Mouse (Mus musculus): Measurements from ENCODE around the gene Btbd18. TPM values are rescaled to one million over a fixed set of nuclear protein-coding genes. Genes with fewer than 3 reads are reported as not detected.
"Not testable (repeated sequence)": the region's sequence is repeated elsewhere in the genome, so short reads cannot be mapped to it uniquely, and the experiment has no call there.

The Btbd18 gene
- polyA plus RNA-seq, 1 experiment from 2014 or later, result 0.25 TPM

DNA sequence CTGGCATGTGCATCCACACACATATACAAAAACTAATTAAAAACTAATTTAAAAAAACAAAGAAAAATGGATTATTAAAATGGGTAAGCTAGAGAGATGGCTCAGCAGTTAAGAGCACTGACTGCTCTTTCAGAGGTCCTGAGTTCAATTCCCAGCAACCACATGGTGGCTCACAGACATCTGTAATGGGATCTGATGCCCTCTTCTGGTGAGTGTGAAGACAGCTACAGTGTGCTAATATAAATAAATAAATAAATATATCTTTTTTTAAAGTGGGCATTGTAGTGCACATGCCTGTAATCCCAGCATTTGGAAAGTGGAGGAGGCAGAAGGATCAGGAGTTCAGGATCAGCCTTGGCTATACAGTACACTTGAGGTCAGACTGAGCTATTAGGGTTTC, 5.5 kb upstream of the Btbd18 start:
- H3K27ac ChIP-seq, result no peak overlapping the region
- H3K9me3 ChIP-seq, result no peaks in the 10 kb centered on the region
- no peak for DNase-seq (ENCODE audit: low spot score)
- H3K36me3 ChIP-seq, result no peaks in the 10 kb centered on the region
- no peaks in the 10 kb centered on the region for H3K27me3 ChIP-seq (ENCODE audit: insufficient read depth, poor library complexity, severe bottlenecking)
- H3K4me1 ChIP-seq (replicated peaks), result peaks cover 11% of the 10 kb centered on the region
- H3K4me3 ChIP-seq, result no peak overlapping the region

DNA sequence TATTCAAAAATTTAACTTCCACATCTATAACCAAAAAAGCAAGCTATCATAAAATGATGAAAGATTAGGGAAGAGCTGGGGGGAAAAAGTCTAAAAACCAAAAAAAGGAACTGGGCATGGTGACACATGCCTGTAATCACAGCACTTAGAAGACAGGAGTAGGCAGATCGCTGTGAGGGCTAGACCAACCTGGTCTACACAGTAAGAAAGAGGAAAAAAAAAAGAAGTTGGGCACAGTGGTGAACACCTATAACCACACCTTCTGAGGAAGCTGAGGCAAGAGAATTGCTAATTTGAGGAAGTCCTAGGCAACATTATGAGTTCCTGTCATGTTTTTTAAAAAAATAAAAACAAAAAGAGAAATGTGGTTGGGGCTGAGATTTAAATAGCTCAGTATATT, 3.0 kb upstream of the Btbd18 start:
- Histone ChIP-seq H3K4me1 (replicated peaks) (no peaks in the 10 kb centered on the region), H3K27ac (no peak overlapping the region), H3K9me3 (0 out of 2 replicates have a peak, but pooled peaks cover 4% of the 10 kb centered on the region), H3K4me3 (no peak overlapping the region), H3K27me3 (ENCODE audit: insufficient read depth, poor library complexity, severe bottlenecking) (no peaks in the 10 kb centered on the region), H3K36me3 (no peaks in the 10 kb centered on the region)
- no peak for DNase-seq (ENCODE audit: low spot score)
- 80% methylated on average over 1 of the region's 1 CpGs for whole genome bisulfite sequencing

DNA sequence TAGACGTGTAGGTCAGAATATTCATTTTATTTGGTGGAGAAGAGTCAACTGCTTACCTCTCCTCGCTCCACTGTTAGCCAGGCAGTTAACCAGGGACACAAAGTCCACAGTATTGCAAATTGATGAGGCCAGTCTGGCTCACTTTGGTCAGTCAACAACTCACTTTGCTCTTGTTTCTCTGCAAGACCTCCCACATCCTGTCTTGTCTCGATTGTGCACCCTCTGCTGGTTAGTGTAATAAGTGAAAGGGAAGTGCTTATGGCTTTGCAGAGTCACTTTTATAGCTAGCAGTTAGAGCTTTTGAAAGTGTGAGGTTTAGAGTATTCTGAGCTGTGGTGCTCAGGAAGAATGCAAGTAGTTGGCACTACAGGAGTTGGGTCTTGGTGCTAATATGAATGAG, 1.4 kb downstream of the Btbd18 start:
- DNase-seq (ENCODE audit: low spot score), result no peak
- Histone ChIP-seq H3K27me3 (ENCODE audit: insufficient read depth, poor library complexity, severe bottlenecking) (no peaks in the 10 kb centered on the region), H3K27ac (no peak overlapping the region), H3K4me3 (no peak overlapping the region), H3K4me1 (replicated peaks) (no peaks in the 10 kb centered on the region), H3K9me3 (0 out of 2 replicates have a peak, but pooled peaks cover 4% of the 10 kb centered on the region), H3K36me3 (no peaks in the 10 kb centered on the region)
- 71% methylated on average over 3 of the region's 3 CpGs for WGBS

DNA sequence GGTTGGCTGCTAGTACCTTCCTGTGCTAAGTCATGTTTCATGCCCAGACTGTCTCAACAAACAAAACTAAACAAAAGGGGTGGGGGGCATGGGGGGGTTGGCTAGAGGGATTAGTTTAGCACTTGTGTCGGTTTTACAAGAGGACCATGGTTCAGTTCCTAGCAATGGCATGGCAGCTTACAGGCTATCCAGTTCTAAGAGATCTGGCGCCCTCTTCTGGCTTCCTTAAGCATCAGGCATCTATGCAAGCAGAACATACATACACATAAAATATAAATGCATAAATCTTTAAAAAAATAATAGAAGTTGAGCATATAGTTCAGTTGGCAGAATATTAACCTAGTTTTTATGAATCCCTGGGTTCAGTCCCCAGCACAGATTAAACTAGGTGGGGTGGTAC, 4.0 kb downstream of the Btbd18 start:
- Histone ChIP-seq H3K36me3 (peaks cover 9% of the 10 kb centered on the region), H3K4me3 (no peak overlapping the region), H3K4me1 (replicated peaks) (no peaks in the 10 kb centered on the region), H3K27me3 (ENCODE audit: insufficient read depth, poor library complexity, severe bottlenecking) (no peaks in the 10 kb centered on the region), H3K9me3 (0 out of 2 replicates have a peak, but pooled peaks cover 4% of the 10 kb centered on the region), H3K27ac (no peak overlapping the region)
- WGBS, result 26% methylated on average over 2 of the region's 2 CpGs
- peak; percentile 34 for DNase-seq (ENCODE audit: low spot score)

DNA sequence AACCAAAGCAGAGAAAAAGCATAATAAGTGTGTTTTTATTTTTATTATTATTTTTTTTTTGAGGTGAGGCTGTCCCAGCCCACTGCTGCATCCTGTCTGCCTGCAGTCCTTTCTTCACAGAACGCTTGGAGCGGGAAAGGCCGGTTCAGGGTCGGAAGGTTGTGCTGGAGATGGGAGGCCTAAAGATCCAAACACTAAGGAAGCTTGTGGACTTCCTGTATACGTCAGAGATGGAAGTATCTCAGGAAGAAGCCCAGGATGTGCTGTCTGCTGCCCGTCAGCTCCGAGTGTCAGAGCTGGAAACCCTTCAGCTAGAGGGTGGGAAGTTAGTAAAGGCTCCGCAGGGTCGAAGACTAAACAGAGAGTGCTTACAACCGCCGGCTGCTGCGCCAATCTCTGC, 7.2 kb downstream of the Btbd18 start:
- 72% methylated on average over 12 of the region's 12 CpGs for WGBS
- H3K4me1 ChIP-seq (replicated peaks), result peaks cover 10% of the 10 kb centered on the region
- peak overlapping the region; percentile 29; the same call in 1 of the 2 replicates for H3K27ac ChIP-seq
- H3K36me3 ChIP-seq, result peaks cover 26% of the 10 kb centered on the region
- H3K4me3 ChIP-seq, result no peak overlapping the region
- no peak for DNase-seq (ENCODE audit: low spot score)
- no peaks in the 10 kb centered on the region for H3K27me3 ChIP-seq (ENCODE audit: insufficient read depth, poor library complexity, severe bottlenecking)
- H3K9me3 ChIP-seq, result no peaks in the 10 kb centered on the region

DNA sequence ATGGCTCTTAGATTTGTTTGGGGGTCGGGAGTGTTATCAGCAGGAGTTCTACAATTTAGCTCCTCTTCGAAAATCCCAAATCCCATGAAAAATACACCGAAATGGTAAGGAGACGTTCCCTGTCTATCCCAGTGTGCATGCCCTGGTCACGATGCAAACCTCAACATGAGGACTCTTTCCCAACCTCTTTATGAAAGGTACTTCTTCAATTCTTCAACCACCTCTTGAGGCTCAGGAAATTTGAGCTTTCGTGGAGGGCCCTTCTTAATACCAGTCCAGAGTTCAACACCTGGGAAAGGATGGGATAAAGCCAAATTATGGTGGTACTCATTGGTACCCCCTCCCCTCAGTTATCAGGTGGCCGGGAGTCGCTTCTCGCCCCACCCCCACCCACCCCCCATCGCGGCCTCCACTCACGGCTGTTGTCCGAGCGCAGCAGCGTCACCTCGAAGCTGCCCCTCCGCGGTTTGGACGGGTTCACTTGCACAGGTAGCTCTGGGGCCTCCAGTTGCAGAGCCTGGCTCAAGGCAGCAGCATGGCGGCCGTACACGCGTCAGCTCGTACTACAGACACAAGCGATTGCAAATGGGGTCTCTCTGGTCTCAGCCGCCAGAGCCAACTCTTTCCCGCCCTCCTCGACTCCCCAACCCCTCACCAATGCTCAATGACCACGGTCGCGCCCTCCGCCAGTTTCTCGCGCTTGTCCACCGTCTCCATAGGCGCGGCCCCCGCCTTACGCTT, 11.1 kb downstream of the Btbd18 start:
- 3% methylated on average over 39 of the region's 39 CpGs for WGBS

DNA sequence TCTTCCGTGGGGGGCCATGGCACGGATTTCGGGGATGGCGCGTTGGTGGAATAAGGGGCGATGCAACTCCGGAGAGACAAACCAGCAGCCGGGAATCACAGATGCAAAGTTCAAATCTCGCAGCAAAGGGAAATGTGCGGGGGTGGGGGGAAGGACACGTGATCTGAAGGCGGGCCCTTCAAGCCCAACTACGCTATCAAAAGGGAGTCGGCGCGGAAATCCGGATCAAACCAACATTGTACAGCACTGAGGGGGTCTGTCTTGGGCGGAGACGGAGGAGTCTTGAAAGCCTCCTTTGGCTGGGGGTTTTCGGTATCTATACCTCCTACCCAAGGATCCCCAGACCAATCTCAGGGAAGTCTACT, 11.7 kb downstream of the Btbd18 start, which contains the start of gene Selenoh:
Selenoh (minus strand) TSS at position 202 of the 365 bp plus-strand sequence.
- H3K4me3 ChIP-seq, result peak within 1 kb of the TSS; percentile 94
- no peaks in the 10 kb centered on the region for H3K27me3 ChIP-seq (ENCODE audit: insufficient read depth, poor library complexity, severe bottlenecking)
- no peaks in the 10 kb centered on the region for H3K9me3 ChIP-seq
- DNase-seq (ENCODE audit: low spot score), result peak; percentile 94
- peaks cover 58% of the 10 kb centered on the region for H3K36me3 ChIP-seq
- peak within 1 kb of the TSS; percentile 99 for H3K27ac ChIP-seq
- H3K4me1 ChIP-seq (replicated peaks), result peaks cover 10% of the 10 kb centered on the region
- under 1% methylated on average over 20 of the region's 20 CpGs for WGBS

More for the DNA sequence above, 11.1 kb downstream of the Btbd18 start:
- no peak for DNase-seq (ENCODE audit: low spot score)
- Histone ChIP-seq H3K36me3 (peaks cover 53% of the 10 kb centered on the region), H3K27me3 (ENCODE audit: insufficient read depth, poor library complexity, severe bottlenecking) (no peaks in the 10 kb centered on the region), H3K4me3 (peak overlapping the region; percentile 94), H3K27ac (peak overlapping the region; percentile 99), H3K9me3 (no peaks in the 10 kb centered on the region), H3K4me1 (replicated peaks) (peaks cover 10% of the 10 kb centered on the region)

DNA sequence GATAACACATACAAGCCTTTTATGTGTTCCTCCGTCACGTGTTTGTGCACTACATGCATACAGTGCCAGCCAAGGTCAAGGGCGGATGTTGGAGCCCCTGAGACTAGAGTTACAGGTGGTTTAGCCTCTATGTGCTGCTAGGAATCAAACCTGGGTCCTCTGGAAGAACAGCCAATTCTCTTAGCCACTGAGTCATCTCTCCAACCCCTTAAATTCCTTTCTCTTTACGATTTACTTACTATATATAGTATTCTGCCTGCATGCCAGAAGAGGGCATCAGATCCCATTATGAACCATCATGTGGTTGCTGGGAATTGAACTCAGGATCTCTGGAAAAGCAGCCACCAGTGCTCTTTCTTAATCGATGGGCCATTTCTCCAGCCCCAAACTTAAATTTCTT, 12.7 kb downstream of the Btbd18 start:
- H3K27ac ChIP-seq, result peak overlapping the region; percentile 99; the same call in 1 of the 2 replicates
- H3K4me3 ChIP-seq; H3K27me3 ChIP-seq (ENCODE audit: insufficient read depth, poor library complexity, severe bottlenecking); H3K9me3 ChIP-seq; DNase-seq (ENCODE audit: low spot score): not testable (repeated sequence)
- H3K4me1 ChIP-seq (replicated peaks), result peaks cover 15% of the 10 kb centered on the region
- WGBS, result 76% methylated on average over 4 of the region's 5 CpGs
- peaks cover 67% of the 10 kb centered on the region for H3K36me3 ChIP-seq

DNA sequence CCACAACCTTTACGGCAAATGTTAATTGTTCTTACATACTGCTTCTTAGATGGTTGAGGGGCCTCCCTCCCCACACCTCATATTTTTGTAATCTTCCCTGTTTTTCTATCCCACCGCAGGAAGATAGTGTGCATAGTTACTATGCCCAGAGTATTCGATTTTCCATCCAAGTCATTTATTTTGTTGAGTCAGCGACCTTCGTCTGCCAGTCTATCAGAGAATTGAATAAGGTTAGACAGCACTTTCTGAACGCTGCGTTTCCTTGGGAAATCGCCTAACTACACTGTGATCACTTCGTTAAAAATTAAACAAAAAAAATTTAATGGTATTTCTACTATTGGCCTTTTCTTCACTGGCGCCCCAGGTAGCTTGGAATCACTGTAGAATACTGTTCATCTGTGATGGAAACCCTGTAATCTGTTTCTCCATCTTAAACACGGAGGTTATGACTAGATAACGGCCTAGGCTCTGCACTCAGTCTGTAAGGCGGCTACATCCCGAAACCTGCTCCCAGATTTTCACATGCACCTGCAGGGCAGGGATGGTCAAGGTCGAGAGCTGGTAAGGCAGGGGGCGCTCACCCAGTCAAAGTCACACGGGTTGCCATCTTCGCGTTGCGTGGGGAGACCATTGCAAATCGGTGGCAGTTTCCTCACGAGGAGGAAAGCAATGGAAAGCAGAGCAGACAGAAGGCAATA, 18.5 kb downstream of the Btbd18 start:
- H3K36me3 ChIP-seq, result peaks cover 63% of the 10 kb centered on the region

DNA sequence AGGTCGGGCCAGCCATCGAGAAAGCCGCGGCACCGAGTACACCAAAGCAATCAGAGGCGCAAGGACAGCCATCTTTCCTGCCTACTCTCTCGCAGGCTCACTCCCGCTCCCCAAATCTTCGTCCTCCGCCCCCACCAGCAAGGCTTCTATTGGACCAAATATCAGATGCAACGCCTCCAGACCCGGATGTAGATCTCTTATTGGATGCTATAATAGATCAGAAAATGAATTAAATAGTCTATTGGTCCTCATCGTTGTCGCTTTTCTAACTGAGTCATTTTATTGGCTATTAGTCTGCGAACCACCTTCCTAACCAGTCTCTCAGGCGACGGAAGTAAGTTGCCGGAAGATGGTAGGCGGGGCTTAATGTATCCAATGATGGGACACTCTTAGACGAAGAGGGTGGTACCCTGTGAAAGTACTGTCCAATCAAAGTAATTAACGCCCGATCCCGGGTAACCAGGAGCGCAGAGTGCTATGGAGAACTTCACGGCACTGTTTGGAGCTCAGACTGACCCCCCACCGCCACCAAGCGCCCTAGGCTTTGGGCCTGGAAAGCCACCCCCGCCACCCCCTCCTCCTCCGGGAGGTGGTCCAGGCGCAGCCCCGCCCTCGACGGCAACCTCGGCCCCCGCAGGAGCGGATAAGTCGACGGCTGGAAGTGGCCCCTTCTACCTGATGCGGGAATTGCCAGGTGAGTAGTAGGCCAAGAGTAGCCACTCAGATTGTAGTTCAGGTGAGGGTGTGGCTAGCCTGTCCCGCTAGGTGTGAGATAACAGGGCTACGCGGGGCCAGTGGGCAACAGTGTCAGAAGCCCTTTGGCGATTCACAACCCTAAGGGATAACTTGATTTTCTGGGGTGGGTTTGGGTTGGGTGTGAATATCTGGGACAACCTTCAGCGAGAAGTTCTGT, 19.3 kb downstream of the Btbd18 start, which contains the start of the genes Gm28635 and Med19:
Gm28635 (minus strand) TSS at position 74 of the 913 bp plus-strand sequence.
Med19 (plus strand) TSS at position 435 of the 913 bp plus-strand sequence.
- Histone ChIP-seq H3K27me3 (ENCODE audit: insufficient read depth, poor library complexity, severe bottlenecking) (no peaks in the 10 kb centered on the region), H3K36me3 (peaks cover 63% of the 10 kb centered on the region), H3K4me3 (peak within 1 kb of the TSS; percentile 95), H3K27ac (peak within 1 kb of the TSS; percentile 91), H3K9me3 (no peaks in the 10 kb centered on the region), H3K4me1 (replicated peaks) (peaks cover 24% of the 10 kb centered on the region)
- under 1% methylated on average over 44 of the region's 44 CpGs for WGBS
- DNase-seq (ENCODE audit: low spot score), result peak; percentile 95

More for the DNA sequence above, 18.5 kb downstream of the Btbd18 start:
- peak overlapping the region; percentile 83 for H3K27ac ChIP-seq
- no peaks in the 10 kb centered on the region for H3K27me3 ChIP-seq (ENCODE audit: insufficient read depth, poor library complexity, severe bottlenecking)
- H3K4me1 ChIP-seq (replicated peaks), result peaks cover 24% of the 10 kb centered on the region
- peak overlapping the region; percentile 95 for H3K4me3 ChIP-seq
- DNase-seq (ENCODE audit: low spot score), result no peak
- H3K9me3 ChIP-seq, result no peaks in the 10 kb centered on the region
- 12% methylated on average over 22 of the region's 22 CpGs for WGBS

DNA sequence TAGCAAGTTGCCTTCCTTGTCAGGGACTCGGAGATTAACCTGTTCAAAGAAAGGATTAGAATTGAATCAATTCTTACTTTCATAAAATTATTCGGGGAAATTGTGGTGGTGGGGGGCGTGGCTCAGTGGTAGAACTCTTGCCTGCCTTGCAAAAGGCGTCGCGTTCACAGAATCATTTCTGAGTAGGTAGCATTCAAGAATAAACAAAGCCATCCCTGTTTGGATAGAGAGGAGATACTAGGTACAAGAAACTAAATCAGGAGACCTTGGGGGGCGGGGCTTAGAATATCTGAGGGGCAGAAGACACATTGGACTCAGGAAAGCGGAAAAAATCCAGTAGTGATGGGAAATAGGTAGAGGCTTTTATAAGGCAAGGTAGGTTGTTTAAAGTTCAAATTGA, 20.1 kb downstream of the Btbd18 start, which contains the start of gene Tmx2:
Tmx2 (minus strand) TSS at position 125 of the 400 bp plus-strand sequence.
- Histone ChIP-seq H3K9me3 (no peaks in the 10 kb centered on the region), H3K4me3 (peak within 1 kb of the TSS; percentile 95), H3K36me3 (peaks cover 57% of the 10 kb centered on the region), H3K27me3 (ENCODE audit: insufficient read depth, poor library complexity, severe bottlenecking) (no peaks in the 10 kb centered on the region), H3K27ac (peak within 1 kb of the TSS; percentile 91), H3K4me1 (replicated peaks) (peaks cover 24% of the 10 kb centered on the region)
- no peak for DNase-seq (ENCODE audit: low spot score)
- 18% methylated on average over 8 of the region's 8 CpGs for WGBS

DNA sequence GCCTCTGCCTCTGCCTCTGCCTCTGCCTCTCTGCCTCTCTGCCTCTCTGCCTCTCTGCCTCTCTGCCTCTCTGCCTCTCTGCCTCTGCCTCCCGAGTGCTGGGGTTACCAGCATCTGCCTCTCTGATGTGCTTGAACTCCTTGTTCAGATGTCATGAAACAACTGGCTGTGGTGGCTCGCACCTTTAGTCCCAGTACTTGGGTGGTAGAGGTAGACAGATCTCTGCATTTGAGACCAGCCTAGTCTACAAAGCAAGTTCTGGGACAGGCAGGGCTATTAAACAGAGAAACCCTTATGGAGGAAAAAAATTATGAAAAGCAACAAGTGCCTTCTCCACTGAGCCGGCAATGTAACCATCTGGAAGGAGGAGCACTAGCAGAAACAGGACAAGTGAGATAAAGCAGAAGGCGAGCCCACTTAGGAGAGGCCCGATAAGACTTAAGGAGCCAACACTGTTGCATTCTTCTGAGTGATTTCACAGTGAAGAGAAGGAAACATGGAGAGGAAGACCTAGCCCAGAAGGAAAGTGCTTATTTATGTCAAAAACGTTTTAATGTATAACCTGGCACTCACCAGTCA, 23.8 kb downstream of the Btbd18 start:
- H3K36me3 ChIP-seq, result peaks cover 70% of the 10 kb centered on the region
- H3K27ac ChIP-seq, result no peak overlapping the region
- H3K9me3 ChIP-seq, result no peaks in the 10 kb centered on the region
- 86% methylated on average over 6 of the region's 6 CpGs for WGBS
- no peak overlapping the region for H3K4me3 ChIP-seq
- no peaks in the 10 kb centered on the region for H3K27me3 ChIP-seq (ENCODE audit: insufficient read depth, poor library complexity, severe bottlenecking)
- DNase-seq (ENCODE audit: low spot score), result no peak
- H3K4me1 ChIP-seq (replicated peaks), result peaks cover 10% of the 10 kb centered on the region

Data from hindbrain, embryonic 10.5 days (tissue).